Comparison of ENCODE assay signal across 8 mouse cellular contexts in the genomic region with DNA sequence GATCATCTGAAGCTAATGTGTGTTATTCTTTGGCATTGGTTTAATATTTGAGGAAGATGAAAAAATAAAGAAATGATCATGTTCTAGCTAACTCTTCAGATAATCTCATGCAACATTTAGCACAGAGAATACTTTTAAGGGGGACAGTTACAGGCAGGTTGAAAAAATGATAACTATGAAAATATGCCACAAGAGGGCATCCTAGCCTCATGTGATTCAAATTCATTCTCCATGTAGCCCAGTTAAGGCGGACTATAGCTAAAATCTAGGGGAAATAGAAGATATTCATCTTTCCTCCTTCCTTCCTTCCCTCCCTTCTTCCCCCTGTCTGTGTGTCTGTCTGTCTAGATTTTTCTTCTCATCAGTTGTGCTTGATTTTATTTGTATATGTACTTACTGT. TPM values are rescaled to one million over a fixed set of nuclear protein-coding genes. Genes with fewer than 3 reads are reported as not detected.
DNase-seq lines count a peak whose midpoint lies in the region; ATAC-seq and TF ChIP-seq lines count a peak whose summit lies in the region.

No protein-coding gene starts in this region.

- no peaks in the 10 kb centered on the region for H3K4me1 ChIP-seq in hindbrain, embryonic 14.5 days (replicated peaks; ENCODE audit: control insufficient read depth, insufficient read depth, low read length)
- no peaks in the 10 kb centered on the region for H3K4me1 ChIP-seq in hindbrain, embryonic 10.5 days (replicated peaks)
- no peaks in the 10 kb centered on the region for H3K4me1 ChIP-seq in ES-E14 (ENCODE audit: control insufficient read depth in 2 of 2, insufficient read depth in 2 of 2, low read length in 2 of 2, poor library complexity in 1 of 2)

- H3K9me3 ChIP-seq in hindbrain, embryonic 14.5 days (ENCODE audit: control insufficient read depth, low read length) = no peaks in the 10 kb centered on the region
- H3K9me3 ChIP-seq in hindbrain, embryonic 10.5 days = no peaks in the 10 kb centered on the region
- peaks cover 6% of the 10 kb centered on the region; the same call in 1 of the 2 replicates for H3K9me3 ChIP-seq in ES-E14 (ENCODE audit: control insufficient read depth, insufficient read depth, low read depth, low read length)

- H3K27ac ChIP-seq in hindbrain, embryonic 14.5 days = no peak overlapping the region
- H3K27ac ChIP-seq in hindbrain, embryonic 10.5 days = no peak overlapping the region
- H3K27ac ChIP-seq in ES-E14 (ENCODE audit: insufficient read depth, low read depth, low read length, poor library complexity, severe bottlenecking) = no peak overlapping the region

- H3K36me3 ChIP-seq in hindbrain, embryonic 14.5 days (replicated peaks; ENCODE audit: control insufficient read depth, insufficient read depth) = no peaks in the 10 kb centered on the region
- H3K36me3 ChIP-seq in hindbrain, embryonic 10.5 days = no peaks in the 10 kb centered on the region
- H3K36me3 ChIP-seq in ES-E14 (ENCODE audit: control insufficient read depth, insufficient read depth, low read length, poor library complexity, severe bottlenecking) = no peaks in the 10 kb centered on the region

- no peak overlapping the region for H3K4me3 ChIP-seq in hindbrain, embryonic 14.5 days (replicated peaks; ENCODE audit: low read length)
- no peak overlapping the region for H3K4me3 ChIP-seq in hindbrain, embryonic 10.5 days
- no peak overlapping the region for H3K4me3 ChIP-seq in ES-E14 (ENCODE audit: insufficient read depth in 1 of 2, low read depth in 1 of 2, low read length in 2 of 2, poor library complexity in 1 of 2, severe bottlenecking in 1 of 2)

- peak; percentile 80 for DNase-seq in hindbrain, embryonic 14.5 days (ENCODE audit: low spot score)
- DNase-seq in hindbrain, embryonic 10.5 days (ENCODE audit: low spot score) = no peak
- peak; percentile 82 for DNase-seq in 3T3-L1 (ENCODE audit: low read depth, low spot score)
- DNase-seq in ES-E14 (ENCODE audit: low read depth, low spot score) = no peak
- no peak for DNase-seq in adrenal gland, postnatal 4 days (ENCODE audit: low spot score in 2 of 2)

- in situ Hi-C loops in ES-E14 (cut with MboI; ENCODE audit: low sequenced_read_pairs in 2 of 2, unreplicated experiment in 2 of 2) = loop anchor here in 1 of 2 experiments (25.0 kb wide), 1 partner anchor 487 kb away; a partner anchor contains a TSS

- no peaks in the 10 kb centered on the region for H3K27me3 ChIP-seq in hindbrain, embryonic 14.5 days (ENCODE audit: control insufficient read depth, insufficient read depth, low read length)
- H3K27me3 ChIP-seq in hindbrain, embryonic 10.5 days (ENCODE audit: insufficient read depth, poor library complexity, severe bottlenecking) = no peaks in the 10 kb centered on the region

- no peak overlapping the region for H3K4me2 ChIP-seq in hindbrain, embryonic 14.5 days (replicated peaks)

- 15% methylated on average over 1 of the region's 1 CpGs for WGBS in hindbrain, embryonic 14.5 days
- 13% methylated on average over 1 of the region's 1 CpGs for WGBS in hindbrain, embryonic 10.5 days

- peak; percentile 73; the same call in 1 of the 2 replicates for ATAC-seq in hindbrain, embryonic 14.5 days (ENCODE audit: low FRiP score)
- ATAC-seq in granulocyte monocyte progenitor cell, adult 5-6 weeks (replicated peaks; ENCODE audit: poor library complexity, severe bottlenecking) = peak; percentile 71
- peak; percentile 39; the same call in 1 of the 2 replicates for ATAC-seq in neutrophil, adult 5-6 weeks (ENCODE audit: extremely low read depth, insufficient number of reproducible peaks, low FRiP score, poor library complexity, severe bottlenecking)
- no peak for ATAC-seq in monocyte, adult 5-6 weeks (replicated peaks; ENCODE audit: insufficient number of reproducible peaks, low FRiP score, low TSS enrichment, poor library complexity, severe bottlenecking)

- H3K9ac ChIP-seq in hindbrain, embryonic 14.5 days = no peak overlapping the region
- no peak overlapping the region for H3K9ac ChIP-seq in ES-E14 (ENCODE audit: insufficient read depth, low read depth, low read length, poor library complexity, severe bottlenecking)

TF ChIP-seq in ES-E14, 5 proteins besides CTCF, POLR2A, EP300 and RAD21:
- TF ChIP-seq ZC3H11A (IDR thresholded peaks at IDR 0.05; ENCODE audit: borderline replicate concordance, low read depth, low read length) = peak; percentile 39; the same call in 1 of the 2 replicates
- TF ChIP-seq ZNF384 (IDR thresholded peaks at IDR 0.05; ENCODE audit: low read depth, low read length) = no peak

RNA-seq across cellular contexts. Expression of a gene that starts 17.6 kb away (rescaled TPM):
- polyA plus RNA-seq in hindbrain, embryonic 14.5 days (2014; fragmentation: Nextera tagmentation; extraction: Ambion mirVana) = 5.3 and 5.6 TPM in 2 replicates
- polyA plus RNA-seq in hindbrain, embryonic 10.5 days (2016; fragmentation: Nextera tagmentation; extraction: Ambion mirVana) = 4.4 and 6.0 TPM in 2 replicates
- total RNA-seq in ES-E14 (2012; rRNA removed) = 0.48 and 0.71 TPM in 2 replicates
- not detected in 2 replicates for total RNA-seq in granulocyte monocyte progenitor cell, adult 5-6 weeks (2014; fragmentation: Nextera tagmentation)
- not detected in 2 replicates for total RNA-seq in granulocyte monocyte progenitor cell, adult 5-6 weeks (2017)
- 0.25 TPM in 1 of 2 replicates, not detected in the other for total RNA-seq in neutrophil, adult 5-6 weeks (2017)
- not detected in 3 replicates for total RNA-seq in monocyte, adult 5-6 weeks (2017)
- 1 to 10 TPM; 3.8 to 5.3 TPM for total RNA-seq in adrenal gland, postnatal 4 days (2021)

RNA-seq across cellular contexts. Expression of a gene that starts 21.9 kb away (rescaled TPM):
- 23.9 and 26.6 TPM in 2 replicates for polyA plus RNA-seq in hindbrain, embryonic 14.5 days (2014; fragmentation: Nextera tagmentation; extraction: Ambion mirVana)
- 6.8 and 7.0 TPM in 2 replicates for polyA plus RNA-seq in hindbrain, embryonic 10.5 days (2016; fragmentation: Nextera tagmentation; extraction: Ambion mirVana)
- 8.7 and 9.4 TPM in 2 replicates for total RNA-seq in ES-E14 (2012; rRNA removed)
- total RNA-seq in granulocyte monocyte progenitor cell, adult 5-6 weeks (2014; fragmentation: Nextera tagmentation) = 13.6 and 20.2 TPM in 2 replicates
- total RNA-seq in granulocyte monocyte progenitor cell, adult 5-6 weeks (2017) = 14.8 and 17.5 TPM in 2 replicates
- total RNA-seq in neutrophil, adult 5-6 weeks (2017) = 9.6 and 13.3 TPM in 2 replicates
- 13.8 to 20.5 TPM (median 15.5 TPM) in 3 replicates for total RNA-seq in monocyte, adult 5-6 weeks (2017)
- 10 to 100 TPM; 47.9 to 49.3 TPM for total RNA-seq in adrenal gland, postnatal 4 days (2021)

Comparison
In these comparisons a context has a peak if more than half of its experiments do, and no peak if none do; other contexts are left out.
1. DNase-seq: peak in hindbrain, embryonic 14.5 days (single experiment) and 3T3-L1 (single experiment); none in hindbrain, embryonic 10.5 days (single experiment), ES-E14 (single experiment) and adrenal gland, postnatal 4 days (0 of 2).